Mouse (Mus musculus): ENCODE measurements at regions not wholly inside any gene's neighbourhood (a gene's known extent, or its start where the extent isn't known, plus 50 kb on each side); places are given as distances from the start of the nearest gene placed in this dataset.

DNA sequence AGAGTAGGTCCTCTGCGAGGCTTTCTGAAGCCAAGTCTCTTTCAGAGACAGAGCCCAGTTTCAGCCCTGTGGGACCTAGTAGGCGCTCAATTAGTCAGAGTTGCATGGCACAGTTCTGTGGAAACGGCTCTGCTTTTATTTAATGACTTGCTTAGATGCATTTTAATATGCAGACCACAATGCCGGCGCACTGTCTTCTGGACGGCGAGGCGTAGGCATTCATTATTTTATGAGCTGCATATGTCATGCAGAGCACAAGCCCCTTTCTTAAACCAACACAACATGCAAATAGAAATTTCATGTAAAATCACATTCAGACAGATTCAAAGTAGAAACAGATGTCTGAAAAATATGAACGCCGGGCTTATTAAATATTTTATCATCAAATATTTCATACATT is 140.8 kb upstream of the Zfp618 start:
- TF ChIP-seq CTCF (IDR thresholded peaks at IDR 0.05; ENCODE audit: low read depth) (no peak), EP300 (IDR thresholded peaks at IDR 0.05; ENCODE audit: low read depth) (no peak)
